Mouse (Mus musculus): ENCODE measurements at regions not wholly inside any gene's neighbourhood (a gene's known extent, or its start where the extent isn't known, plus 50 kb on each side); places are given as distances from the start of the nearest gene placed in this dataset.
"Not testable (repeated sequence)": the region's sequence is repeated elsewhere in the genome, so short reads cannot be mapped to it uniquely, and the experiment has no call there.

DNA sequence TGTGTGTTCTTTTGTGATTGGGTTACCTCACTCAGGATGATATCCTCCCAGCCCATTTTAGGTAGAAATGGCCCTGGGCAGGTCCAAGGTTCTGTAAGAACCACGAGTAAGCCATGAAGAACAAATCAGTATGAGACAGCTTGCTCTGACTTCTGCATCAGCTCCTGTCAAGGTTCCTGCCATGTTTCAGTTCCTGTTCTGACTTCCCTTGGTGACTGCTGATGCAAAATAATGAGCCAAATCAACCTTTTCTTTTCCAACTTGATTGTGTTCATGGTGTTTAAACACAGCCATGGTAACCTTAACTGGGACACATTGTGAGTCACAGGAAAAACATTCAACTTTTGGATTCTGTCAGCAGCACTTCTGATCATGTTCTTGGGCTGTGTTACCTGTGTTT, 667.4 kb upstream of the Igfbp7 start:
- no peak for DNase-seq (ENCODE audit: low spot score in 2 of 2)

DNA sequence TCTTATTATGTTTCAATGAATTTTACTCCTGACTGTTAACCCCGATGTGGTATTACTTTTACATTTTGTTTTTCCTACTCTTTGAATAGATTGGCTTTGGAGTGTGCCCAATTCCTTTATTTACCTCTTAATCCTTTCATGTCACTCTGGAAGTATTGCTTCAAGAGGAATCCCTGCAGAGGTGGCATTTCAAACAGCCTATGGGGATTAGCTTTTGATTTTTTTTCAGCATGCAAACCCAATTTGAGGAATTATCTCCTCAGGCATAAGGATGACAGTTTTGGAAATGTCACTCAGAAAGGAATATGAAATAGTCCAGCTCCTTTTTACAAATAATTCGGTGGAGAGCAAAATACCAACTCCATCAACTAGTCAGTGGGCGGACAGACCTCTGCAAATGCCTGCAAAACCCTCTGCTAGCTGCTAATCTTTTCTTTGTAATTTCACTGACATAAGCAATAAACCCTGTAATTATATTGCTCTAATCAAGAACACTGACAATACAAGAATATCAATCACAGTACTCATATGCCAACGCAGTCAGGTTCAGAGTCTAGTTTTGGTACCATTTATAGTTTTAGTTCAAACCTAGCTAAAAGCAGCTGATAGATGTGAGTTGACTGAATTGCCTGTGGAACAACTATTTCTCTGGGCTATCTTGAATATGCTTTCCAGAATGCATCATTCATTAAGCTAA, 624.9 kb upstream of the Igfbp7 start:
- DNase-seq (ENCODE audit: low spot score in 2 of 2), result no peak

DNA sequence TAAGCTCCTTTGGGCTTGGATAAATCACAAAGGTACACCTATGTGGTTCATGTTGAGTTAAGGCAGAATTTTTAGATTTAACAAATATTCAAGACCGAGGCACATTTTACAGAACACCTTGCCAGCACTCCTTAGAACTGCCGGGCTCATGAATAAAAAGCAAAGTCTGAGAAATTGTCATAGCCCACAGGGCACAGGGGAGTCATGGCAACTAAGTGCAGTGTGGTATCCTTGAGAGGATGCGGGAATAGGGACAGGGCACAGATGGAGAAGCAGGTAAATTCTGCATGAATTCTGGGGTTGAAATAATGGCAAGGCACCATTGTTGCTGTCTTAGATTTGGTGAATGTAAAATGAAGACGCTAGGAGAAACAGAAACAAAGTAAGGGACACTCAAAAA, 609.7 kb upstream of the Igfbp7 start:
- DNase-seq (ENCODE audit: low spot score in 2 of 2), result no peak

DNA sequence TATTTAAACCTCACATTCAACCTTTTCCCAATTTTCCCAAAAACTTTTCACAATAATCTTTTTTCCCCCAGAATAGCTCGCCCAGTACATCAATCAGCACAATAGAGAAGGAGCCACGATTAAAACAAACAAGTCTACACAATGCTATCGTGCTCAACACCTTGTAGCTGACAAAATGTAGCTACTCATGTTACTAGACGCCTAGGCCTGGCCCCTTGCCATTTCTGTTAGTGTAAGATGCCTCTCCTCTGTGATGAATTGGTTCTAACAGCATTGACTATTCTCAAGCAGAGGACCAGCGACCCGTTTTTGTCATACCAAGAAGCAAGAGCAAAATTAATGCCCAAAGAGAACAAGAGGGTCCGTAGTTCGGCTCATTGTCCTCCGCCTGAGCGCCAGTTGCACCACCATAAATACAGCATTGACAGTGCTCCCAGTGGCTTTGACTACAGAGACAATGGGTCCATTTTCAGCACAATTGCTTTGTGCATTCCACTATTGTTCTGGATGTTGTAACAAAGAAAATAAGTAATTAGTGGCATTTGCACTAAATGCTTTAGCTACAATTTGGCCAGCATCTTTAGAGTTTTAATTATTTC, 578.7 kb upstream of the Igfbp7 start:
- no peak for DNase-seq (ENCODE audit: low spot score in 2 of 2)

DNA sequence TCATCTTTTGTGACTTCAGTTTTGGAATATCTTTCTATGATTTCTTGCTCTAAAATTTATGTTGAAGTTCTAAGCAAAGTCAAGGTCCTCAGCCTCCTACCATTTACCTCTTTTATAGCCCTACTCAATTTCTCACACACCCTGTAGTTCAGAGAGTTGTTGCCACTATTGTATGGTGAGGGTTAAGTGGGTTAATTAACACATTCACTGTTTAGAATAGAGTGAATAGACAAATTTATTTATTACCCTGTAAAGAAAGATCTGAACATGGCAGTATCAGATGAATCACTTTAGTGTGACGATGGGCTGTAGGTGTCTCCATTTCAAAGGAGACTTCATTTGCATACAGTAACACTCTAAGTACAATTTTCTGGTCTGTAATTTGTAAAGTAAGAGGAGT, 577.4 kb upstream of the Igfbp7 start:
- DNase-seq (ENCODE audit: low spot score in 2 of 2), result no peak

DNA sequence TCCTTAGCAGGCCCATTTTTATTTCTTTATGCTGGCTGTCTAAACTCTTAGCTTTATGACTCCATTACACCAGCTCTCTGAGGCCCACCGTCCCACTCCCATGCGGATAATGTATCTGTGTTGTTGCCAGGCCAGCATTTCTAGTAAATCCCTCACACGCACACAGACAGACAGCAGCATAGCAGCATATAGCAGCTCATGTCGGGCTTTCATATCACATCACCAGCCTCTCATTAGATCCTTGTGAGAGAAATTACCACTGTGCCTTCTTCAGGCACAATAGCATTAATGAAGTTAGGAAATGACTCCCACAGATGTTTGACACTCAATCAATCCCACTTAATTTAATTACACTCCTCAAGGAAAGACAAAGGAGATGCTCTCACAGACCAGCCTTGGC, 532.2 kb upstream of the Igfbp7 start:
- DNase-seq (ENCODE audit: low spot score in 2 of 2), result not testable (repeated sequence)

DNA sequence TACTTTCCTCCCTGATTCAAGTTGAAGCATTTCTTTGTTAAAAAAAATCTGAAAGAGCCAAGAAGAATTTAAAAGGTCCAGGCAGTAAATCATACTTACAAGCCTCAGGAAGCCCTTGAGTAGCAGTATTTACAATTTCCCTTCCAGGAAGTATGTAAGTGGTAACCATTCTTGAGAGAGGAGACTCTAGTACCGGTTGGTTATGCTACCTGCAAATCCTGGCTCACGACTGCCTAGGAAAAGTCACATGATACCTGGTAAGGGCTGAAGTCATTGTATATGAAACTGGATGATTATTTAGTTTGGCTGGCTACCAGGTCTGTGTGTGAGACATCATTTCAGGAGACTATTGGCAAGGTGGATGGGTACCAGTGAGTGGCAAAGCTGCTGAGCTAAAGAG, 524.0 kb upstream of the Igfbp7 start:
- no peak for DNase-seq (ENCODE audit: low spot score in 2 of 2)

DNA sequence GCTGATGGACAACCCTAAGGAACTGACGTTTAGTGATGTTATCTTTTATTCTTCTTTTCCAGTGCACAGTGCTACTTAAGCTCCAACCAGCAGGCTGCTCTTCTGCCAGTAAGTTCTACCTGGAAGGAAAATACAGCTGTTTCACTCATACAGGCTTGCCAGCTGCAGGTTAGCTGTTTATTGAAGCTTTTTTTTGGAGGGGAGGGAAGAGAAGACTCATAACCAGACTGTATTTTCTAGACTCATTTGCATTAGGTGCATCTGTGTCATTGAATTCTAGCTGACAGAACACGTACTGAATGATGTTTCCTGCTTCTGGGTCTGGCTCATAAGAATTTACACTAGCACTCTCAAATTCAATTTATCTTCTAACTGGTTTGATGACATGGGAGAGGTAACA, 513.3 kb upstream of the Igfbp7 start:
- no peak for DNase-seq (ENCODE audit: low spot score in 2 of 2)

DNA sequence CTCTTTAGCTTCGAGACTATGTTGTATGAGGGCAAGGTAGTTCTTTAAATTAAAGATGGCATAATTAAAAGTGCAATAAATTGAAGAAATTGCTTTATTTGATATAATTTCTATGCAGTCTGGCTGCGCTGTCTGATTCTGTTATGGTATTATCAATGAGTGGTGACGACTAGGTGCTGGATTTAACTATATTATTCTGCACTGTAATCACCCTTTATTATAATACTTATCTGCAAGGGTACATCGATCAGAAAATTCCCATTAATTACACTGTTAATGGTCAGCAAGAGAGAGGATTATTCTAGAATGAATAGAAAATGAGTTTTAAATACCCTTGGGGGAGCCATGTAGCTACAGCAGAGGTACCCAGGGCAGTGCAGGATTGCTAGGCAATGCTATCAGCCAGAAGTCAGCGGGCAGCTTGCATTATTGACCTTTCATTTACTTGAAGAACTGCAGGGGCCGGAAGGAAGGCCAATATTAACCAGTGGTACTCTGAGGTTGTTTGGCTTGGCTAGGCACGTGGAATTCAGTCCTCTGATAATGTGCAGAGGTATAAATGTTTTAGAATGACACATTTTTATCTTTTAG, 509.3 kb upstream of the Igfbp7 start:
- no peak for DNase-seq (ENCODE audit: low spot score in 2 of 2)

DNA sequence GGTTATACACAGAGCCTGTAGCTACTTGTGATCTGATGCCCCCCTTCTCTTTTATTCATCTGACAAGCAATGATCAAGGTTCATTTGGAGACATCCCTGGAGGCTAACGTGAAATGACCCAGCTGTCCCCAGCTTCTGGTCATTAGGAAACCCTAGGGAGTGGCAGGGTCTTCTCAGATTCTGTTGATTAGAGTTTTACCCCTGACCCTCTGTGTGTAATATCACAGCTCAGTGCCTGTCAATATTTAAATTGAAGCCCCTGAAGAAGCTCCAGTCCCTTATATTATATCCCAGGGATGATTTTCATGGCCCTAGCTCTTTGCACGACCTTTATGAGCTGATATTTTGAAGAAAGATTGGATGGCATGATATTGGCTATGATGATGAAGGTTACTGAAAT, 508.5 kb upstream of the Igfbp7 start:
- no peak for DNase-seq (ENCODE audit: low spot score in 2 of 2)

DNA sequence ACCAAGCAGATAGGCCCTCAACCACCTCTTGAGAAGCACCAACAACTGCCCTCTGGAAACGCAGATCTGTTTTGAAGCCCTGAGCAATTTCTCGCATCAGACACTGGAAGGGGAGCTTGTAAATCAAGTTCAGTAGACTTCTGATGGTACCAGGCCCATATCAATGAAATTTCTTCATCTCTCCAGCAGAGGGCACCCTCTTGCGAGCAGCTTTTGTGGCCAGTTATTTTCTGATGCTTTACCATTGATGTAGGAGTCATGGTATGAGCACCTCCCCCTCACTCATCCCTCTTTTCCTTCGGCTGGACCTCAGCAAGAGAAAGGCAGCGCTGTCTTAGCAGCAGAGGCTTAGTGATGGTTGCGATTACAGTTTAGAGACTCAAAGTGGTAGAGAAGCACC, 501.4 kb upstream of the Igfbp7 start:
- DNase-seq (ENCODE audit: low spot score in 2 of 2), result no peak

DNA sequence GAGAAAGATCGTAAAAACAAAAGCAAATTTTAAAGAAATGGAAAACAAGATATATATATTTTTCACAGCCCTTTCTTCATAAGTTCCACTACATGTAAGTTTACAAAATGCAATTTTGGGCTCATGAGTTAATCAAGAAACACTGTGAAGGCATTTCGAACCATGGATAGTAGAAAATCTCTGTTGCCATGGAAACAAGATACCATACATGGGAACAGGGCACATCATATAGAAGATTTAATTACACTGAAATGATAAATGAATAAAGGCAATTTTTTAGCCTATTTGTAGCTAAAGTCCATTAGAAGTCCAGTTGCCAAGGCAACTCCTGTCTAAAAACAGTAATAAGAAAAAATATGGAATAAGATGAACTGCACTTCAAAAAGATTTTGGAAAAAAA, 484.2 kb upstream of the Igfbp7 start:
- not testable (repeated sequence) for DNase-seq (ENCODE audit: low spot score in 2 of 2)

DNA sequence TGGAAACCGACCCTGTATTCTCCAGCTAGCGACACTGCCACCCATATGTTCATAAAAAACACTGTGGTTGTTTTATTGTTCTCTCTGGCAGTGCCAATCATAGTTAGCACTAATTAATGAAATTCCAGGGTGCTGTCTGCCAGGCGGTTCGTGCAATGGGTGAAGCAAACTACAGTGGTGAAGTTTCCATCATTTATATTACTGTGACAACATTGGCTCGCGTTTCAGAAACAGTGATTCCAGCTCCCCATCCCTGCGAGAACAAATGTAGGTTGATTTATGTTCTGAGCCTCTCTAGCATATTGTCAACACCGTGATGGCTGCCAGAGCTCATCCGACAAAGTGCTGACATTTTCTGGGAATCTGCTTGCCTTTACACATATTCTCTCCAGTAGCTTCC, 480.7 kb upstream of the Igfbp7 start:
- no peak for DNase-seq (ENCODE audit: low spot score in 2 of 2)

DNA sequence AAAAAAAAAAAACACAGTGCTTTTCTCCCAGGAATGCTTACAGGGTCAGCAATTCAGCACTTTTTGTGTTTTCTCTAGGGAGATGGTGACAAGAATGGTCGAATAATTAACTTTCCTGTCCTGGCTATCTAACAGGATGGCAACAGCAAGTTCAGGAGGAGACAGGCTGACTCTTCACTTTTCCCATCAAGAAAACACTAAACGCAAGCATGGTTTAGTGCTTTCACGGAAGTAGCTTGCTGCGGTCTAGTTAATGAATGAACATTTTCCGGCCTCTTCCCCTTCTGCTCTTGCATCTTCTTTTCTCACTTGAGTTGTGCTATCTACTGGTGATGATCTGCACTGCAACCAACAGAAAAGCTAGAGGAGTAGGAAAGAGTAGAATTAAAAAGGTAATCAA, 463.6 kb upstream of the Igfbp7 start:
- DNase-seq (ENCODE audit: low spot score in 2 of 2), result no peak

DNA sequence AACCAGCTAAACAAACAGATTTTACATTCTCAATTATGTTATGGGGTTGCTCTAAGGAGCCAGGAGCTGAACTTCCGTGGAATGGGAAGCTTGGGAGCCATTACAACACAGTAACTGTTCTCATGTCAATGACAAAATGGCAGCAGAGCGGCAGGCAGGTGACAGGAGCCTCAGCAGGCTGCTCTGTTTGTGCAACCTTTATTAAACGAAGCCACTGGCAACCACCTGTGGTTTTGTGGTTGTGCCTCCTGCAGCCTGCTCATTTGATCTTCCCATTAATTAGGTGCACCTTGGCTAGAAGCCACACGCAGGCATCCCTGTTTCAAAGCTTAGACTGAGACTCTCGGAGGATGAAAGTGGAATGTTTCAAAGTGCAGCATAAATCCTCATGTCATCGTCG, 457.5 kb upstream of the Igfbp7 start:
- no peak for DNase-seq (ENCODE audit: low spot score in 2 of 2)

DNA sequence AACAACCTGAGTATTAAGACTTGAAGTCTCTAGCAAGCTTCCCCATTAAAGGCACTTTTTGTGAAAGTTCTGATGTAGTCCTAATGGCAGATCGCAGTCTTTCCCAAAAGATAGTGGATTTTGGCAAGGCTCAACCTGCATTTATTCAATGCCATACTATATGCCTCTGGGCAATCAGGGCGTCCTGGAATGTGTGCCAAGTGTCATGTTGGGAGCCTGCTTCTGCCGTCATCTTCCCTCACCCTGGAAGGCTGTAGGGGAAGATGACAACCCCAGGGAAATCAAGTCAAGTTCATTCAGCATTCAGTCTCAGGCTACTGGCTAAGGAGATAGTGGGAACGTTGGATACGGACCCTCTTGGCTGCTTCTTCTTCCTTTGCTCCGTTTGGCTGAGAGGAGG, 447.4 kb upstream of the Igfbp7 start:
- no peak for DNase-seq (ENCODE audit: low spot score in 2 of 2)

DNA sequence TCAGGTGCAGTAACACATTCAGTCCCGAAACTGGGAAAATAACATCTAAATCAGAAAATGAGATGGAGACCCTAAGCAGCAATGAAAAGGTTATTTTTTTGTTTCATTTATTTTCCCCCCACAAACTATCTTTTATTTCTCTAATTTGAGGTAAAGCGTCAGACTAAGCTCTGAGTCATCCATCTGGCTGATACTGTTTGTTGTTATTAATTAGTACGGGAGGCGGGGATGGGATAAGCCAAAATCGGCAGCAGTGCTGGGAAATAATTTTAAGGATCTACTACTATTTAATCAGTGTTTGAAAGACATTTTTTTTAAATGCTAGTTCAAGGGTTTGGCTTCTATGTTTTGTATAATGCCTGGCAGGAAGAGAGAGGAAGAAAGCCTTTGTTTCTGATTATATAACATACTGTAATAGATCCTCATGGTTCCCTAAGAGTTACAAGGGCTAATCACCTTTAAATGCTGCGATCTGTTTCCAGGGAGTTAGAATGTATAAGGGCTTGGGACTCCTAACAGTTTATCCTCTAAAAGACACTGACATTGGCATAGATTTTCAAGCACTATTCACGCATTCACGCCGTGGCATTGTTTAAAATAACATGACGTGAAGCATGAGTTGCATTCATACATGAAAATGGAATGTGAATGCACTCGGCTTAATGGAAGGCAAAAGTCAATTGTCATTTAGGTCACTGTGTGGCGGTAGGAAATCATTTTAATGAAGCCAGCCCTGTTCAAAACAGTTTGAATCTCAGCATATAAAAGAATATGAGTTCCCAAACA, 446.4 kb upstream of the Igfbp7 start:
- DNase-seq (ENCODE audit: low spot score in 2 of 2), result no peak

DNA sequence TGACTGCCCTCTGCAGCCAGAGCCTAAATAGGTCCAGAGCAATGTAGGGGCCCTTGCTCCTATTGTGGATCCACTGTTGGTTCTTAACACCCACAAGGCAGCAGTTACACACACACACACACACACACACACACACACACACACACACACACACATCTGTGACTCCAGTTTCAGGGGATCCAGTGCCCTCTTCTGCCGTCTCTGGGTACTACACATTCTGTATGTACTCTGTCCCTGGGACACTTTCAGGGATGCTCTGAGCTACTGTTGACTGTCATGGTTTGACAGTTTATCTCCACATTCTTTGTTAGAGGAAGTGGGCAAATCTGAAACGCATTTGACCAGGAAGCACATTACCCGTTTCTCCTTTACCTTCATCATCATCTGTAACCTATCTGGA, 443.8 kb upstream of the Igfbp7 start:
- no peak for DNase-seq (ENCODE audit: low spot score in 2 of 2)

DNA sequence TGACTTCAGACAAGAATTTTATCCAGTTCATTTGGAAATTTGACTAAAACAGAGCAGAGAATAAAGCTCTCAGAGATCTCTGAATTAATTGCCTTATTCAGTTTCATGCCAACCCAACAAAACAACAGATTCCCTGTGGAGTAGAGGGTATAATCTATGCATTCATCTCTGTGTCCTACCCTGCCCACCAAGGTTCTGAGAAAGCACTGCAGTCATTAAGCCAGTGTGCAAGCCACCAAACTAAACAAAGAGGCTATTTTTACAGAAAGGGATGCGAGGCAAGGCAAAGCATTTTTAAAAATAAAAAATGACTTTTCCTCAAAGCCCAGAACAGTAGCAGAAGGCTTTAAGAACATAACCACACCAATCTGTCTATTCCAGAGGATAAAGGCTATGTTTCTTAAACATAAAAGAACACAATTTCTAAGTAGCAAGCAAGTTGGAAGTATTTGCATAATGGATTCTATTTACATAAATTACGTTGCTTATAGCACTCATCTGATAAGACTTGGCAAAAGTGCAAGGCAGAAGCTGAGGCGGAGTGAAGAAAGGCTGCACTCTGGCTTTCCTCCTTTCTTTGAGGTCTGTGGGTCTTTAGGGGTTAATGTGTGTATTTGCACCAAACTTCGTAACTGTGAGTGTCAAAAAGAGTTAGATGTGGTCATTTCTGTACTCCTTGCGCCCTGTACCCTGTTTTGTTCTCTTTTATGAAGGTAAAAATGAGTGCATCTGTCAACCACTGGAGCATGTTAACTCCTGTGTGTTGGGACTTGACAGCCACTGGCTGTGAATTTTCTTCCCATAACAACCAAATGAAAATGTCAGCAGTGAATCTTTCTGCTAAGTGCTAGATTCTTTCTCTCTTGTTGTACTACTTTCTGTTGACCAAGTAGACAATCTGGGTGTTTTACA, 430.6 kb upstream of the Igfbp7 start:
- DNase-seq (ENCODE audit: low spot score in 2 of 2), result no peak

DNA sequence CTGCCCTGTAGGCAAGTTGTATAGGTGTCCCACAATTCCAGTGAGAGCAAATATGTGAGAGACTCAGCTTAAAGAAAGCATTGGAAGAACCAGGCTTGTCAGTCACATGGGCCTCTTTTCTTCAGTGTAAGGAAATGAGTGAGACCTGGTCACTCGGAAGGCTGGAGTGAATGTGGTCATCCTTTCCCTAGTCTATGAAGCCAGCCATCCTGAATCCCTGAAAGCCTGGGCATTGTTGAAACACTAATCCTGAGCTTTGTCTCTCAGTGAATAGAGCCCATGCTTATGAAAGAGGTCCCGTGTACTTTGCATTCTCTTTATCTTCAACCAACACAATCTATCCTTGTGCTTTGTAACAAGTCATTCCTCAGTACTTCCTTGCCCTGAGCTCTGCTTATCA, 420.1 kb upstream of the Igfbp7 start:
- DNase-seq (ENCODE audit: low spot score in 2 of 2), result no peak

DNA sequence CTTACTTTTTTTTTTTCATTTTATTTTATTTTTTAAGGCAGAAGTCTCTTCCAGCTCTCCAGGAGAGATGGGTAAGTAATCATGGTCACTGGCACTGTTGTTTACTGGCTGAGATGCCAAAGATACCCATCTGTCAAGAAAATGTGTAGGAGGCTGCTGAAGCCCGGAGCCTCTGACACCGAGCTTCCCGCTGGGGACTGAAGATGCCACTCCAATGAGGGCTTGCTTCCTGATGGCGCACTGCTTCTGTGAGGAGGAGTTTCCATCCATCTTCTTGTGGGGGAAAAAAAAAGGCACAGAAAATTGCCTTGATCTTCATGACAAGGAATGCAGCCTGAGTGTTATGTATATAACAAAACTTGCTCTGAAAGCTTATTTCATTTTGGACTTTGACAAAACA, 418.2 kb upstream of the Igfbp7 start:
- no peak for DNase-seq (ENCODE audit: low spot score in 2 of 2)
